Mouse (Mus musculus) hindbrain, embryonic 13.5 days (tissue): ENCODE measurements around the gene Mapk6. TPM values are rescaled to one million over a fixed set of nuclear protein-coding genes. Genes with fewer than 3 reads are reported as not detected.

ENCODE experiments used
- ATAC-seq: fragments of 200-750 bp; cut with Nextera tagmentation; 2 replicates; pipeline ENCODE4 v1.8.0; 2017; ENCODE audit warnings: moderate TSS enrichment; ENCODE audit not compliant: low FRiP score
- H3K27ac ChIP-seq: fragments of 300-500 bp; sonication (generic); 2 replicates; pipeline ENCODE4 v1.5.1; 2015; ENCODE audit warnings: inconsistent platforms, mild to moderate bottlenecking, moderate library complexity
- H3K27me3 ChIP-seq: fragments of 300-500 bp; sonication (generic); 2 replicates; pipeline ENCODE4 v1.6.1; 2015; ENCODE audit warnings: mild to moderate bottlenecking, inconsistent platforms
- H3K36me3 ChIP-seq: fragments of 300-500 bp; sonication (generic); 2 replicates; pipeline ENCODE4 v1.6.1; 2015; ENCODE audit warnings: mild to moderate bottlenecking, inconsistent platforms
- H3K4me1 ChIP-seq: fragments of 300-500 bp; sonication (generic); replicated peaks from 2 replicates; pipeline ENCODE4 v1.6.1; 2015; ENCODE audit warnings: inconsistent platforms
- H3K4me2 ChIP-seq: fragments of 300-500 bp; sonication (generic); 2 replicates; pipeline ENCODE4 v1.6.1; 2015; ENCODE audit warnings: inconsistent platforms, mild to moderate bottlenecking, moderate library complexity
- H3K4me3 ChIP-seq: fragments of 300-500 bp; sonication (generic); 2 replicates; pipeline ENCODE4 v1.5.1; 2015; ENCODE audit warnings: mild to moderate bottlenecking, inconsistent platforms
- H3K9ac ChIP-seq: fragments of 300-500 bp; sonication (generic); 2 replicates; pipeline ENCODE4 v1.6.1; 2015; ENCODE audit warnings: mild to moderate bottlenecking, inconsistent platforms
- H3K9me3 ChIP-seq: fragments of 300-500 bp; sonication (generic); 2 replicates; pipeline ENCODE4 v1.6.1; 2016; ENCODE audit warnings: inconsistent platforms
- WGBS: fragments of 180-500 bp; shearing (Covaris S2); methylation state at CpG from one replicate; pipeline ENCODE4 v1.1.7; 2015; 5-methylcytosine and 5-hydroxymethylcytosine counted together
- polyA plus RNA-seq: library from polyadenylated mRNA; unstranded; fragments of >200 nt; fragmentation: Nextera tagmentation; extraction: Ambion mirVana; gene quantifications from 2 replicates; pipeline ENCODE4 v1.2.1, GENCODE M21; 2015

The Mapk6 gene
- polyA plus RNA-seq, 1 experiment from 2014 or later: 178 TPM

DNA sequence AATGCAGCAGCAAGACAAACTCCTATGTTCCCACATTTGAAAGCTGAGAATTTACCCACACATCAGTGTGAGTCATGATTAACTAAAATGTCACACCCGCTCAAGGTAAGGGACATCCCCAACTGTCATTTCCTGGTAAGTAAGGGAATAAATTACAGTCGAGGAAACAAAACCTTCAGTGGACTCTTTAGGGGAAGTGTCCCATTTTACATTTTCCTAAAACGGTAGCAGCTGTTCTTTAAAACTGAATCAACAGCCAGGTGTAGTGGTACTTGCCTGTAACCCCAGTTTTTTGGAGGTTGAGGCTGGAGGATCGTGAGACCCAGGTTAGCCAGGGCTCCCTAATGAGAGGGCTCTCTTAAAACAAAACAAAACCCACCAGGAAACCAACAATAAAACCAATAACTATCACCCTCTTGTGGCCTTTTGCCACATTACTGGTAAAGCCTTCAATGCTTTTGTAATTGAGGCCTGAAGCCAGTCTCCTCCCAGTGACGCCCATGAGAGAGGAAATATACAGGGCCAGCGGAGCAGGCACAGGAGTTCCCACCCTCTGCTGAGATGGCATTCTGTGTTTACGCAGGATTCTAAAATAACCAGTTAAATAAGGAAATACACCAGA, 24.5 kb upstream of the Mapk6 start:
- WGBS: 41% methylated on average over 7 of the region's 7 CpGs
- no peaks in the 10 kb centered on the region; the same call in 1 of the 2 replicates for H3K4me1 ChIP-seq
- H3K27me3 ChIP-seq: no peaks in the 10 kb centered on the region
- H3K27ac ChIP-seq: 0 out of 2 replicates have a peak overlapping the region, but pooled peaks have one; percentile 12
- H3K4me2 ChIP-seq: no peak overlapping the region
- 0 out of 2 replicates have a peak overlapping the region, but pooled peaks have one; percentile 13 for H3K9ac ChIP-seq
- ATAC-seq: peak; percentile 74
- no peak overlapping the region for H3K4me3 ChIP-seq
- no peaks in the 10 kb centered on the region for H3K36me3 ChIP-seq
- H3K9me3 ChIP-seq: no peaks in the 10 kb centered on the region

DNA sequence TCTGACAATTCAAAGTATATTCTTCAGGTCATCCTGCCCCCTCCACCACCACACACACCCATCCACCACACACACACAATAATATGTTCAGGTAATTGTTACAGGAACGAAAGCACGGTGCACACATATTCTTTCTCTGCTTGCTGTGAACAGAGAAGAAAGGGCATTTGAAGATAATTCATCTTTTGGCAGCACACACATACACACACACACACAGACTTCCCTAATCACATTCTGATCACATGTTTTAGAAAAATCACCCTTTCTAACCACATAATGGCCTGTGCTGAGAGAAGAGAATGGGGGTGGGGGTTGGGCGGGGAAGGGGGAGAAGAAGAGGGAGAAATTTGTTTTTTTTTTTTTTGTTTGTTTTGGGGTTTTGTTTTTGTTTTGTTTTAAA, 22.9 kb upstream of the Mapk6 start:
- H3K4me3 ChIP-seq: no peak overlapping the region
- H3K9me3 ChIP-seq: no peaks in the 10 kb centered on the region
- no peak overlapping the region for H3K4me2 ChIP-seq
- H3K4me1 ChIP-seq: no peaks in the 10 kb centered on the region; the same call in 1 of the 2 replicates
- 50% methylated on average over 3 of the region's 3 CpGs for WGBS
- no peak for ATAC-seq
- no peaks in the 10 kb centered on the region for H3K27me3 ChIP-seq
- H3K9ac ChIP-seq: no peak overlapping the region
- H3K27ac ChIP-seq: no peak overlapping the region
- H3K36me3 ChIP-seq: no peaks in the 10 kb centered on the region

DNA sequence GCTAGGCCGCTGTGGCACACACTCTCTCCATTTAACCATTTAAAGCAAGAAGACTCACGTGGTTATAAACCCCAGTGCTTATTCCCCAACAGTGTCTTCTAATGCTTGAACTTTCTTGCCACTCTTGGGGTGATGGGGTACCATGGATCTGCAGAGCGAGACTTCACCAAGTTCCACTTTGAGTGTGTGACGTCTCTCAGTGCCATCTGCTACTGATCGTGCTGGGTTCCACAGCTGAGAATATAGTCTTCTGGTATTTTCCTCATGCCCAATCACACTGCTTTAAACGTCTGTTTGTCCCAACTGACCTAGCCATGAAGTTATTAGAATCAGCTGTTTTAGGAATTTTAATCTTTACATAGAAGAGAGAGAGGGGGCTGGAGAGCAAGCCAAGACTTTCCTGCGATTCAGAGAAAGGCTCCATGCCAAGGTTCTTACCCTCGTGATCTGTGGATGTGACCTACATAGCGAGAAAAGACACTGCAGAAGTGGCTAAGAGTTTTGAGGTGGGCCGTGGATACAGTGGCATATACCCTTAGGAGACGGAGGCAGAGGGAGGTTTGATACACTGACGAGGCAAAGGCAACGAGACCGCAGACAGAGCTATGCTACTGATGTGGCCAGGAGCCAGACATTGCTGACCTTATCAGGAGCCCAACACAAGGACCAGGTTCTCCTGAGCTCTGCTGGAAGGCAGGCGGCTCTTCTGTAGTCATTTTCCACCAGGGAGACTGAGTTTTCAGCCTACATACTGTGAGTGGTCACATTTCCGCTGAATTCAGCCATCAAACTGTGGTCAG, 21.2 kb upstream of the Mapk6 start:
- Histone ChIP-seq H3K4me3 (no peak overlapping the region), H3K27me3 (no peaks in the 10 kb centered on the region), H3K4me1 (no peaks in the 10 kb centered on the region; the same call in 1 of the 2 replicates), H3K27ac (no peak overlapping the region), H3K9ac (no peak overlapping the region), H3K9me3 (no peaks in the 10 kb centered on the region), H3K36me3 (no peaks in the 10 kb centered on the region), H3K4me2 (no peak overlapping the region)
- no peak for ATAC-seq
- WGBS: 83% methylated on average over 16 of the region's 16 CpGs

DNA sequence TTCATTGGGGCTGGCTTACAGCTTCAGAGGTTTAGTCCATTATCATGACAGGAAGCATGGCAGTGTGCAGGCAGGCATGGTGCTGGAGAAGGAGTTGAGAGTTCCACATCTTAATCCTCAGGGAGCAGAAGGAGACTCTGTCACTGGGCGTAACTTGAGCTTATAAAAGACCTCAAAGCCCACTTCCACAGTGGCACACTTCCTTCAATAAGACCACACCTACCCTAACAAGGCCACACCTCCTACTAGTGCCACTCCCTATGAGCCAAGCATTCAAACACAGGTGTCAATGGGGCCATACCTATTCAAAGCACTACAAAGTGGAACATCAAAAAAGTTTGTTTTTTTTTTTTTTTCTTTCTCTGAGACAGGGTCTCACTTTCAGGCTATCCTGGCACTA, 19.9 kb upstream of the Mapk6 start:
- no peak overlapping the region for H3K4me3 ChIP-seq
- H3K36me3 ChIP-seq: no peaks in the 10 kb centered on the region
- 97% methylated on average over 1 of the region's 1 CpGs for WGBS
- H3K4me1 ChIP-seq: no peaks in the 10 kb centered on the region; the same call in 1 of the 2 replicates
- no peak overlapping the region for H3K9ac ChIP-seq
- no peaks in the 10 kb centered on the region for H3K9me3 ChIP-seq
- H3K27ac ChIP-seq: no peak overlapping the region
- ATAC-seq: no peak
- H3K27me3 ChIP-seq: no peaks in the 10 kb centered on the region
- no peak overlapping the region for H3K4me2 ChIP-seq

DNA sequence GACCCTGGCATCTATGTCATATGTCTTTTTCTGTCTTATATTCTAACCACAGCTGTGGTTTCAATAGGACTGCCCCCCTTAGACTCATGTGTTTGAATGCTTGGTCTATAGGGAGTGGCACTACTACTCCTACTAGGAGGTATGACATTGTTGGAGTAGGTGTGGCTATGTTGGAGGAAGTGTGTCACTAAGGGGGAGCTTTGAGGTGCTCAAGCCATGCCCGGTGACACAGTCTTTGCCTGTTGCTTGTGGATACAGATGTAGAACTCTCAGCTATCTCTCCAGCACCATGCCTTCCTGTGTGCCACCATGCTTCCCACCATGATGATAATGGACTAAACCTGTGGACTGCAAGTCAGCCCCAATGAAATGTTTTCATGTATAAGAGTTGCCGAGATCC, 19.2 kb upstream of the Mapk6 start:
- no peak overlapping the region for H3K9ac ChIP-seq
- H3K36me3 ChIP-seq: no peaks in the 10 kb centered on the region
- no peak overlapping the region for H3K4me2 ChIP-seq
- H3K27me3 ChIP-seq: no peaks in the 10 kb centered on the region
- ATAC-seq: no peak
- H3K4me1 ChIP-seq: no peaks in the 10 kb centered on the region; the same call in 1 of the 2 replicates
- no peak overlapping the region for H3K4me3 ChIP-seq
- no peak overlapping the region for H3K27ac ChIP-seq
- WGBS: 94% methylated on average over 2 of the region's 2 CpGs
- no peaks in the 10 kb centered on the region for H3K9me3 ChIP-seq

DNA sequence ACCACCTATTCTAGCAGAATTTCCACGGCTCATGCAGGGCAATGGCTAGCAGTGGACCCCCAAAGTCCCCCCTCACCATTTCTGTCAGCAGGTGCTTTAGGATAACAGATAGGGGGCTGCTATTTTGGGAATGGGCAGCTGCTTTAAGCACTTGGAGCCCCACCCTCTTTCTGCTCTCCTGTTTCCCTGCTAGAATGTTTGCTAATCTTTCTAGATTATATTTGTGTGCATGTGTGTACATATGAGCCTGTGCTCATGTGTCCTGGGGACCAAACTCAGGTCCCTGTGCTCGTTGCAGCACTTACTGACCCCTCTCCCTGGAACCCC, 18.4 kb upstream of the Mapk6 start:
- WGBS: 77% methylated on average over 2 of the region's 2 CpGs
- Histone ChIP-seq H3K27me3 (no peaks in the 10 kb centered on the region), H3K4me1 (no peaks in the 10 kb centered on the region; the same call in 1 of the 2 replicates), H3K27ac (no peak overlapping the region), H3K4me2 (no peak overlapping the region), H3K36me3 (no peaks in the 10 kb centered on the region), H3K4me3 (no peak overlapping the region), H3K9me3 (no peaks in the 10 kb centered on the region), H3K9ac (no peak overlapping the region)
- ATAC-seq: no peak

DNA sequence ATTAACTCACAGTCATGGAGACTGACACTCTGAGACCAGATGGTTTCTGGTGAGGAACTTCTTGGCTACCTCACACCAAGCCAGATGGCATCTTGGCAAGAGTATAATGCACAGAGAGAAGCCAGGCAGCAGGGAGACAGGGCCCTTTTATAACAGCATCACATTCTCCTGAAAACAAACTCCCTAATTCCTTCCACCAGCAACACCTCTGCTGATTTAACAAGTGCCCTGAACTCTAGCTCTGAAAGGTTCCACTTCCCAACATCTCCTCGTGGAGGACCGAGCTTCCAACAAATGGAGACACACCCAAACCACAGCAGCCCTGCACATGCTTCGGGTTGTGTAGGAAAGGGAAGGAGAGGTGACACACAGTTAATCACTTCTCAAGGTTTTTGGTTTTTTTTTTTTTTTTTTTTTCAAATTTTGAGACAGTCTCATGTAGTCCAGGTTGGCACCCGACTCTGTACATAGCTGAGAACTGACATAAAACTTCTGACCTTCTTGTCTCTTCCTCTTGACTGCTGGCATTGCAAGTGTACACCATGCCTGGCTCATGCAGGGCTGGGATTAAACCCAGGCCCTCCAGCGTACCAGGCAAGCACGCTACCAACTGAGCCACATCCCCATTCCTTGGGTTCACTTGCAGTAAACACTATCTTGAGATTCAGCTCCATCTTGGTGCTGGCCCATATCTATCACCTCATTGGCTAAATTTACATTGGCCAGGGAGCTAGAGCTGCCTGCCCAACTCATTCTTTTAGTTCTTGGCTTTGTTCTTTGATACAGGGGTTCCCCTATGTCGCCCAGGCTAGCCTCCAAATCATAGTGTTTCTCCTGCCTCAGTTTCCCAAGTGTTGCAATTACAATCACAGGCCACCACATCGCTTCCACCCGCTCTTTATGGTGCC, 17.8 kb upstream of the Mapk6 start:
- Histone ChIP-seq H3K27ac (no peak overlapping the region), H3K4me3 (no peak overlapping the region), H3K4me1 (no peaks in the 10 kb centered on the region; the same call in 1 of the 2 replicates), H3K36me3 (no peaks in the 10 kb centered on the region), H3K9me3 (no peaks in the 10 kb centered on the region), H3K9ac (no peak overlapping the region), H3K27me3 (no peaks in the 10 kb centered on the region), H3K4me2 (no peak overlapping the region)
- 87% methylated on average over 9 of the region's 9 CpGs for WGBS
- ATAC-seq: no peak

DNA sequence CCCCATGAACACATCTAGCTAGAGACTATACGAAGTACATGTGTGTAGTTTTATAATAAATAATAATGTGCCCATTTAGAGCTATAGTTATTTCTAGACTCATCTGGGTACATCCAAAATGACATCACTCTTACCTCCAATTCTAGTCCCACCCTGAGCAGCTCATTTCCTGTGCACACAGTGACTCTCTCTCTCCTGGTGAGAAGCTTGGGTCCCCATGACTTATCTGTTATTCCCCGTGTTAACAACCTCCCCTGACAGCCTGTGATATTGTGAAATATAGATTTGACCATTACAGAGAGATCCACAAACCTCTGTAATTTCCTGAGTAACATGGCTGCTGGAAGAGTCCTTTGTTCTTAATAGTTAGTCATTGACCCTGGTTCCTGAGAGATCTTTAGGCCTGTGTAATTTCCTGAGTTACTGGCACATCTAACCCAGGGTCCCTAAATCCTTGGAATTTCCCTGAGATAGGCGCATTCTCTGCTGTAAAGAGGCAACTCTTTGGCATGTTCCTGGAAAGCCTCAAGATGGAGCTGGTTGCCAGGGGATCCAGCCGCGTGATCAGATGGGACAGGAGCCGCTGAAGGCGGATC, 16.1 kb upstream of the Mapk6 start:
- 85% methylated on average over 7 of the region's 7 CpGs for WGBS
- H3K4me3 ChIP-seq: no peak overlapping the region
- ATAC-seq: no peak
- no peaks in the 10 kb centered on the region for H3K27me3 ChIP-seq
- no peaks in the 10 kb centered on the region for H3K4me1 ChIP-seq
- no peak overlapping the region for H3K4me2 ChIP-seq
- H3K9me3 ChIP-seq: no peaks in the 10 kb centered on the region
- no peaks in the 10 kb centered on the region for H3K36me3 ChIP-seq
- H3K27ac ChIP-seq: no peak overlapping the region
- no peak overlapping the region for H3K9ac ChIP-seq

DNA sequence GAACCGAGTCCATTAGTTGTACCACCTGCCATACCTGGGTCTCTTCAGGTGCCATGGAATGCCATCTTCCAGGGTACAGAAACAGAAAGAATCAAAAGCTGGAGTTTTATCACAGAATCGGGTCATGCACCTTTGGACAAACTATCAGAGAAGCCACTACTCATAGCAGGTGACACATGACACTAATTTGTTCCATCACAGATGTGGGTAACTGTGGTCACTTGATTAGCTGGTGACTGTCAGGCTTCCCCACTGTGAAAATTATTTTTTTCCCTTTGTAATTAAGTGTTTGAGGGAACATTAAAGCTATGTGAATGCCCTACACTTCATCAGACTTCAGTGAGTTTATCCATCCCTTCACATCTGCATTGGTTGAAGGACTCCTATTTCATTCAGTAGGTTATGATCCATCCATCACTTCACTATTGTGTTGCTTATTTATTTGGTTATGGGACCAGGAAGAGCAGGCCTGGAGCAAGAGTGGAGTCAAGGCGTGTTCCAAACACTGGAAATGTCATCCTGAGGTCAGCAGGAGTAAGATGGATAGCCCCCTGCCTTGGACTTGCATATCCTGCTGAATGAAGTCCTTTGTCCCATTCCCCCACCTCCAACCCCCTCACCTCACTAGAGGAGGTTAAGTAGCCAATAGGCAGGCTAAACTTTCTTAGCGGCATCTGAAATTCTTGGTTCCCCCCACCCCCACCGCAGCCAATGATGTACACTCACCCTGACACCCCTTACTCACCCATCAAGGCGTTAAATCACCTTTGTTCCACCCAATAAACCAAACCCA, 14.7 kb upstream of the Mapk6 start:
- Histone ChIP-seq H3K27ac (no peak overlapping the region), H3K9me3 (no peaks in the 10 kb centered on the region), H3K4me1 (no peaks in the 10 kb centered on the region), H3K9ac (no peak overlapping the region), H3K27me3 (no peaks in the 10 kb centered on the region), H3K36me3 (no peaks in the 10 kb centered on the region), H3K4me2 (no peak overlapping the region), H3K4me3 (no peak overlapping the region)
- no peak for ATAC-seq
- 52% methylated on average over 6 of the region's 6 CpGs for WGBS

DNA sequence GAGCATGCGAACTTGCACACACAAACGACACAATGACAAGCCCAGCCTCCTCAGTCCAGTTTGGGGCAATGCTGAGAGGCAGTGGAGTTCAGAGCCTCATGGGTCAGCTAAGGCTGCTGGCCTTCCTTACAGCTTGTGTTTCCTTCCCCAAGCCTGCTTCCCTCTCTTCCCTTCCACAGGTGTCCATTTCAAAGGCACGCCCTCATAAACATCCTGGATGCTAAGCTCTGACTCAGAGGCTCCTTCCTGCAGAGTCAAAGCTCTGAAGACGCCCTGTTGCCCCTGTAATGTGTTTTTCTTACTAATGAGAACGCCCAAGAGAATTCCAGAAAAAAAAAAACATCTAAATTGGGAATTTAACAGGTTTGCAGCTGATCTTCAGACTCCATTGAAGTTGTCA, 13.9 kb upstream of the Mapk6 start:
- 79% methylated on average over 5 of the region's 5 CpGs for WGBS
- no peak for ATAC-seq
- Histone ChIP-seq H3K9me3 (no peaks in the 10 kb centered on the region), H3K4me1 (no peaks in the 10 kb centered on the region), H3K27ac (no peak overlapping the region), H3K36me3 (no peaks in the 10 kb centered on the region), H3K4me2 (no peak overlapping the region), H3K4me3 (no peak overlapping the region), H3K9ac (no peak overlapping the region), H3K27me3 (no peaks in the 10 kb centered on the region)

DNA sequence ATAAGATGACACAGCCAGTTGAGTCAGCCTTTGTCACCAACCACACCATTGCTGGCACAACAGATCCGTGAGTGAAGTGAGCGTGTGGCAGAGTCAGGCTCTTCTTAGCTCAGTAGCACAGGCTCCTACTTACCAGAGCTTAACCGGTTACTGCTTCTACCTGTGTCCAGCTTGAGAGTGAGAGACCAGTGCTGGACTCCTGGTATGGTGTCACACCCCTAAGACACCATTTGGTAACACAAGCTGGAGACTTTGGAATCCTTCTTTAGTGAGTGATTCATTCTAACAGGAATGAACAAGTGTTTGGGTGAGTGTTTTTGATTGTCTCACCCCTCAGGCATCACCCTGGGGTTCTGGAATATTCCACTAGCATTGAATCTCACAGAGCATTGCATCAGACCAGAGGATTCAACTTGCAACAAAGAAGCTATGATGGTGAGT, 12.5 kb upstream of the Mapk6 start:
- no peak overlapping the region for H3K4me3 ChIP-seq
- no peaks in the 10 kb centered on the region for H3K36me3 ChIP-seq
- H3K4me2 ChIP-seq: no peak overlapping the region
- no peaks in the 10 kb centered on the region for H3K9me3 ChIP-seq
- ATAC-seq: no peak
- H3K9ac ChIP-seq: no peak overlapping the region
- H3K27ac ChIP-seq: no peak overlapping the region
- H3K27me3 ChIP-seq: no peaks in the 10 kb centered on the region
- H3K4me1 ChIP-seq: no peaks in the 10 kb centered on the region
- 92% methylated on average over 3 of the region's 3 CpGs for WGBS
